Mouse (Mus musculus) small intestine, adult 2 months (tissue): ENCODE measurements around the gene Gipc1. TPM values are rescaled to one million over a fixed set of nuclear protein-coding genes. Genes with fewer than 3 reads are reported as not detected.
A peak's percentile ranks its signal among the peaks of the same experiment; 100 is the strongest.

ENCODE experiments used
- H3K27ac ChIP-seq: fragments of 200-500 bp; 2 replicates; pipeline ENCODE4 v1.5.1; 2012; ENCODE audit warnings: low read depth, low read length, control low read depth, inconsistent platforms; ENCODE audit not compliant: insufficient read depth
- H3K27me3 ChIP-seq: fragments of 200-500 bp; 2 replicates; pipeline ENCODE4 v1.6.1; 2012; ENCODE audit warnings: mild to moderate bottlenecking, moderate library complexity, low read length, inconsistent platforms; ENCODE audit not compliant: control insufficient read depth, insufficient read depth
- H3K36me3 ChIP-seq: fragments of 200-500 bp; 2 replicates; pipeline ENCODE4 v1.6.1; 2012; ENCODE audit warnings: mild to moderate bottlenecking, low read length, control low read depth, inconsistent platforms; ENCODE audit not compliant: control insufficient read depth, insufficient read depth
- H3K4me1 ChIP-seq: fragments of 200-500 bp; 2 replicates; pipeline ENCODE4 v1.6.1; 2012; ENCODE audit warnings: low read length, inconsistent platforms, mixed read lengths; ENCODE audit not compliant: control insufficient read depth, insufficient read depth, insufficient read length
- H3K4me3 ChIP-seq: fragments of 200-500 bp; 2 replicates; pipeline ENCODE4 v1.5.1; 2012; ENCODE audit warnings: low read depth, mild to moderate bottlenecking, control low read depth, inconsistent platforms, low read length, moderate library complexity
- CTCF ChIP-seq: fragments of 200-500 bp; IDR thresholded peaks from 2 replicates; pipeline ENCODE4 v1.5.1; 2012; ENCODE audit warnings: low read depth, mild to moderate bottlenecking, control low read depth, inconsistent platforms, low read length, moderate library complexity, mixed read lengths; ENCODE audit not compliant: insufficient replicate concordance, insufficient read length; ENCODE audit errors: extremely low read depth
- POLR2A ChIP-seq: fragments of 200-500 bp; IDR thresholded peaks from 2 replicates; pipeline ENCODE4 v1.6.1; 2012; ENCODE audit warnings: low read depth, mild to moderate bottlenecking, control low read depth, inconsistent platforms, low read length, moderate library complexity
- WGBS: fragments of 180-500 bp; shearing (Covaris S2); methylation state at CpG from one replicate; pipeline ENCODE4 v1.1.7; 2018; 5-methylcytosine and 5-hydroxymethylcytosine counted together
- polyA plus RNA-seq: library from polyadenylated mRNA; depleted of rRNA; stranded (reverse); fragments of >200 nt; gene quantifications from 2 replicates; pipeline ENCODE4 v1.2.3, GENCODE M21; 2012

Gipc1 gene
- polyA plus RNA-seq, 1 experiment = 35.5 TPM

GRCm38 (mm10) chr8:83667526-83667925 lies 15.0 kb downstream of the Gipc1 start:
- H3K4me3 ChIP-seq = no peak overlapping the region
- no peak overlapping the region for H3K27ac ChIP-seq
- peaks cover 26% of the 10 kb centered on the region for H3K4me1 ChIP-seq
- no peaks in the 10 kb centered on the region for H3K27me3 ChIP-seq
- H3K36me3 ChIP-seq = peaks cover 33% of the 10 kb centered on the region
- TF ChIP-seq POLR2A (no peak), CTCF (no peak)
- 75% methylated on average over 10 of the region's 10 CpGs for WGBS

- Histone ChIP-seq H3K4me1 (peaks cover 22% of the 10 kb centered on the region), H3K36me3 (peaks cover 40% of the 10 kb centered on the region), H3K27ac (no peak overlapping the region), H3K4me3 (peak overlapping the region; percentile 36), H3K27me3 (no peaks in the 10 kb centered on the region)
- WGBS = 36% methylated on average over 80 of the region's 80 CpGs
- peak; percentile 57 for TF ChIP-seq CTCF
- TF ChIP-seq POLR2A = no peak
These were observed 15.8 kb downstream of the Gipc1 start for GRCm38 (mm10) chr8:83668010-83668916.

- Histone ChIP-seq H3K4me3 (no peak overlapping the region), H3K27ac (no peak overlapping the region), H3K4me1 (peaks cover 22% of the 10 kb centered on the region), H3K27me3 (no peaks in the 10 kb centered on the region), H3K36me3 (peaks cover 45% of the 10 kb centered on the region)
- 83% methylated on average over 16 of the region's 16 CpGs for WGBS
- TF ChIP-seq CTCF (no peak), POLR2A (no peak)
These were observed 16.5 kb downstream of the Gipc1 start for GRCm38 (mm10) chr8:83669013-83669412.

- no peak for TF ChIP-seq POLR2A
- TF ChIP-seq CTCF = no peak
- WGBS = 69% methylated on average over 5 of the region's 5 CpGs
- H3K27ac ChIP-seq = no peak overlapping the region
- no peaks in the 10 kb centered on the region for H3K27me3 ChIP-seq
- no peak overlapping the region for H3K4me3 ChIP-seq
- peaks cover 70% of the 10 kb centered on the region for H3K36me3 ChIP-seq
- peaks cover 11% of the 10 kb centered on the region for H3K4me1 ChIP-seq
These were observed 20.5 kb downstream of the Gipc1 start for GRCm38 (mm10) chr8:83672936-83673335.

GRCm38 (mm10) chr8:83674497-83674896 lies 22.0 kb downstream of the Gipc1 start:
- H3K36me3 ChIP-seq = peaks cover 81% of the 10 kb centered on the region
- H3K27me3 ChIP-seq = no peaks in the 10 kb centered on the region
- WGBS = 90% methylated on average over 5 of the region's 5 CpGs
- H3K27ac ChIP-seq = no peak overlapping the region
- H3K4me1 ChIP-seq = no peaks in the 10 kb centered on the region
- H3K4me3 ChIP-seq = no peak overlapping the region
- no peak for TF ChIP-seq CTCF
- no peak for TF ChIP-seq POLR2A

GRCm38 (mm10) chr8:83679866-83680265 lies 27.4 kb downstream of the Gipc1 start:
- WGBS = 93% methylated on average over 12 of the region's 12 CpGs
- H3K4me1 ChIP-seq = no peaks in the 10 kb centered on the region
- H3K36me3 ChIP-seq = peaks cover 79% of the 10 kb centered on the region
- no peak overlapping the region for H3K4me3 ChIP-seq
- H3K27ac ChIP-seq = no peak overlapping the region
- H3K27me3 ChIP-seq = no peaks in the 10 kb centered on the region
- no peak for TF ChIP-seq CTCF
- no peak for TF ChIP-seq POLR2A

- H3K27ac ChIP-seq = no peak overlapping the region
- WGBS = 86% methylated on average over 5 of the region's 5 CpGs
- TF ChIP-seq POLR2A (no peak), CTCF (no peak)
- no peak overlapping the region for H3K4me3 ChIP-seq
- no peaks in the 10 kb centered on the region for H3K27me3 ChIP-seq
- H3K36me3 ChIP-seq = peaks cover 83% of the 10 kb centered on the region
- H3K4me1 ChIP-seq = no peaks in the 10 kb centered on the region
These were observed 28.1 kb downstream of the Gipc1 start for GRCm38 (mm10) chr8:83680603-83681002.

- Histone ChIP-seq H3K36me3 (peaks cover 84% of the 10 kb centered on the region), H3K4me1 (no peaks in the 10 kb centered on the region), H3K4me3 (no peak overlapping the region), H3K27me3 (no peaks in the 10 kb centered on the region), H3K27ac (no peak overlapping the region)
- TF ChIP-seq POLR2A (no peak), CTCF (no peak)
- 78% methylated on average over 6 of the region's 6 CpGs for WGBS
These were observed 28.6 kb downstream of the Gipc1 start for GRCm38 (mm10) chr8:83681099-83681498.
